ENCODE assay signal across 12 mouse cellular contexts in genomic region chr3:95999308-96000079, GRCm38 (mm10). TPM values are rescaled to one million over a fixed set of nuclear protein-coding genes. Genes with fewer than 3 reads are reported as not detected.
DNase-seq lines count a peak whose midpoint lies in the region; ATAC-seq and TF ChIP-seq lines count a peak whose summit lies in the region.
"Had no signal": no experiment of that assay in that cellular context is flagged by ENCODE, and none has a peak within 500 bp of the region (broad histone marks: within the 10 kb centered on the region; RNA-seq: fewer than 3 reads in every experiment).

No protein-coding gene starts in this region.

- H3K4me2 ChIP-seq in heart, embryonic 16.5 days (ENCODE audit: low read depth, low read length), result no peak overlapping the region
- H3K4me2 ChIP-seq in heart, embryonic 11.5 days, result no peak overlapping the region
- peak overlapping the region; percentile 8; the same call in 1 of the 2 replicates for H3K4me2 ChIP-seq in liver, embryonic 13.5 days
- H3K4me2 ChIP-seq in lung, postnatal 0 days (replicated peaks; ENCODE audit: low read depth, low read length), result no peak overlapping the region
- H3K4me2 ChIP-seq: lung, embryonic 15.5 days had no signal

- H3K9ac ChIP-seq in heart, embryonic 16.5 days (ENCODE audit: low read length), result peak overlapping the region; percentile 51
- no peak overlapping the region; the same call in 1 of the 2 replicates for H3K9ac ChIP-seq in heart, embryonic 11.5 days (ENCODE audit: low read depth, low read length)
- peak overlapping the region; percentile 42 for H3K9ac ChIP-seq in liver, embryonic 13.5 days
- H3K9ac ChIP-seq in lung, postnatal 0 days (replicated peaks; ENCODE audit: low read depth), result no peak overlapping the region
- H3K9ac ChIP-seq: lung, embryonic 15.5 days had no signal

- H3K4me3 ChIP-seq in heart, embryonic 16.5 days (ENCODE audit: low read length), result no peak overlapping the region
- H3K4me3 ChIP-seq in heart, embryonic 11.5 days (ENCODE audit: low read depth, low read length), result no peak overlapping the region
- peak overlapping the region; percentile 63; the same call in 1 of the 2 replicates for H3K4me3 ChIP-seq in G1E (ENCODE audit: low read depth, low read length)
- H3K4me3 ChIP-seq in bone marrow, adult 2 months (replicated peaks; ENCODE audit: control insufficient read depth, low read depth, low read length), result no peak overlapping the region
- no peak overlapping the region for H3K4me3 ChIP-seq in liver, embryonic 13.5 days (replicated peaks)
- H3K4me3 ChIP-seq in lung, postnatal 0 days (ENCODE audit: low read depth, low read length), result no peak overlapping the region
- H3K4me3 ChIP-seq: lung, embryonic 15.5 days had no signal

- no peak for TF ChIP-seq CTCF in G1E (IDR thresholded peaks at IDR 0.05; ENCODE audit: low read depth, low read length)
- no peak for TF ChIP-seq CTCF in bone marrow, adult 2 months (IDR thresholded peaks at IDR 0.05; ENCODE audit: control insufficient read depth, insufficient read depth, low read length)
- no peak for TF ChIP-seq CTCF in lung, postnatal 0 days (IDR thresholded peaks at IDR 0.05)

- H3K36me3 ChIP-seq in heart, embryonic 16.5 days (ENCODE audit: control insufficient read depth, insufficient read depth), result no peaks in the 10 kb centered on the region
- 0 out of 2 replicates have a peak, but pooled peaks cover 3% of the 10 kb centered on the region for H3K36me3 ChIP-seq in heart, embryonic 11.5 days (ENCODE audit: control insufficient read depth, insufficient read depth, low read length)
- H3K36me3 ChIP-seq in G1E (replicated peaks), result peaks cover 17% of the 10 kb centered on the region
- no peaks in the 10 kb centered on the region for H3K36me3 ChIP-seq in liver, embryonic 13.5 days
- H3K36me3 ChIP-seq in lung, postnatal 0 days (ENCODE audit: insufficient read depth, low read length), result no peaks in the 10 kb centered on the region
- H3K36me3 ChIP-seq: lung, embryonic 15.5 days had no signal

- peaks cover 37% of the 10 kb centered on the region for H3K4me1 ChIP-seq in heart, embryonic 16.5 days (ENCODE audit: control insufficient read depth, insufficient read depth, low read length)
- H3K4me1 ChIP-seq in heart, embryonic 11.5 days (ENCODE audit: control insufficient read depth, insufficient read depth, low read length), result peaks cover 29% of the 10 kb centered on the region
- peaks cover 61% of the 10 kb centered on the region for H3K4me1 ChIP-seq in G1E (ENCODE audit: insufficient read depth, low read depth, low read length)
- peaks cover 7% of the 10 kb centered on the region for H3K4me1 ChIP-seq in bone marrow, adult 2 months (ENCODE audit: control insufficient read depth, insufficient read depth, low read length)
- peaks cover 63% of the 10 kb centered on the region for H3K4me1 ChIP-seq in liver, embryonic 13.5 days (replicated peaks)
- H3K4me1 ChIP-seq in lung, postnatal 0 days (ENCODE audit: insufficient read depth, low read depth, low read length), result peaks cover 4% of the 10 kb centered on the region; the same call in 1 of the 2 replicates

- H3K27ac ChIP-seq in heart, embryonic 16.5 days (ENCODE audit: low read length), result peak overlapping the region; percentile 82
- no peak overlapping the region for H3K27ac ChIP-seq in heart, embryonic 11.5 days (ENCODE audit: low read depth, low read length)
- peak overlapping the region; percentile 41; the same call in 1 of the 2 replicates for H3K27ac ChIP-seq in bone marrow, adult 2 months (ENCODE audit: control insufficient read depth, insufficient read depth, low read depth, low read length, poor library complexity)
- peak overlapping the region; percentile 65 for H3K27ac ChIP-seq in liver, embryonic 13.5 days
- H3K27ac ChIP-seq in lung, postnatal 0 days (ENCODE audit: low read length), result no peak overlapping the region
- H3K27ac ChIP-seq: lung, embryonic 15.5 days had no signal

- no peaks in the 10 kb centered on the region for H3K27me3 ChIP-seq in heart, embryonic 16.5 days (ENCODE audit: control insufficient read depth, insufficient read depth, low read length)
- H3K27me3 ChIP-seq in heart, embryonic 11.5 days (ENCODE audit: control insufficient read depth, insufficient read depth, low read length), result no peaks in the 10 kb centered on the region
- peaks cover 16% of the 10 kb centered on the region for H3K27me3 ChIP-seq in G1E (ENCODE audit: insufficient read depth, low read length)
- peaks cover 35% of the 10 kb centered on the region for H3K27me3 ChIP-seq in liver, embryonic 13.5 days
- no peaks in the 10 kb centered on the region for H3K27me3 ChIP-seq in lung, postnatal 0 days (replicated peaks; ENCODE audit: insufficient read depth, low read length)
- H3K27me3 ChIP-seq: lung, embryonic 15.5 days had no signal

- TF ChIP-seq EP300 in lung, postnatal 0 days (IDR thresholded peaks at IDR 0.05), result no peak

- ATAC-seq in heart, embryonic 16.5 days (replicated peaks; ENCODE audit: extremely low read depth, insufficient read depth, low FRiP score), result no peak
- ATAC-seq in heart, embryonic 11.5 days (replicated peaks; ENCODE audit: insufficient number of reproducible peaks, low FRiP score, low TSS enrichment), result no peak
- peak; percentile 87 for ATAC-seq in G1E (ENCODE audit: extremely low read depth, insufficient number of reproducible peaks, low FRiP score, poor library complexity, severe bottlenecking)
- ATAC-seq in liver, embryonic 13.5 days (ENCODE audit: low read depth), result peak; percentile 87
- no peak for ATAC-seq in lung, postnatal 0 days

- H3K9me3 ChIP-seq in heart, embryonic 16.5 days (replicated peaks; ENCODE audit: control insufficient read depth, low read length), result no peaks in the 10 kb centered on the region
- H3K9me3 ChIP-seq in heart, embryonic 11.5 days (replicated peaks; ENCODE audit: control insufficient read depth, low read length), result no peaks in the 10 kb centered on the region
- no peaks in the 10 kb centered on the region for H3K9me3 ChIP-seq in G1E (replicated peaks)
- H3K9me3 ChIP-seq in liver, embryonic 13.5 days (replicated peaks), result no peaks in the 10 kb centered on the region
- H3K9me3 ChIP-seq in lung, postnatal 0 days (ENCODE audit: low read length), result no peaks in the 10 kb centered on the region
- H3K9me3 ChIP-seq: lung, embryonic 15.5 days had no signal

- no peak for TF ChIP-seq POLR2A in bone marrow, adult 2 months (IDR thresholded peaks at IDR 0.05; ENCODE audit: borderline replicate concordance, control insufficient read depth, low read depth, low read length)

- 77% methylated on average over 12 of the region's 12 CpGs for WGBS in heart, embryonic 16.5 days
- WGBS in heart, embryonic 11.5 days (ENCODE audit: insufficient replicate concordance), result 78% methylated on average over 12 of the region's 12 CpGs
- 60% methylated on average over 12 of the region's 12 CpGs for WGBS in bone marrow, adult 2 months
- 46% methylated on average over 12 of the region's 12 CpGs for WGBS in liver, embryonic 13.5 days (ENCODE audit: insufficient replicate concordance)
- 69% methylated on average over 12 of the region's 12 CpGs for WGBS in lung, postnatal 0 days

- no peak for DNase-seq in G1E (ENCODE audit: low spot score)
- DNase-seq in liver, embryonic 13.5 days, result peak; percentile 49
- no peak for DNase-seq in embryo, embryonic 11 days
- no peak for DNase-seq in lung, postnatal 0 days (ENCODE audit: low spot score)
- DNase-seq: adrenal gland, postnatal 14 days; cerebellum, adult 8-10 months; kidney, adult 11 months; spleen, adult 18-20 months had no signal

RNA-seq across cellular contexts. Expression of gene Plekho1, which starts 3.7 kb away (rescaled TPM):
- polyA plus RNA-seq in heart, embryonic 16.5 days (2015; fragmentation: Nextera tagmentation; extraction: Ambion mirVana), result 63.3 and 67.1 TPM in 2 replicates
- 69.5 and 82.2 TPM in 2 replicates for polyA plus RNA-seq in heart, embryonic 11.5 days (2014; fragmentation: Nextera tagmentation; extraction: Ambion mirVana)
- 9.7 and 23.3 TPM in 2 replicates for total RNA-seq in G1E (2014; fragmentation: Nextera tagmentation)
- 4.2 and 5.7 TPM in 2 replicates for total RNA-seq in G1E (2017)
- polyA plus RNA-seq in G1E (2012), result 10.9 and 14.1 TPM in 2 replicates
- 36.1 and 59.2 TPM in 2 replicates for polyA plus RNA-seq in bone marrow, adult 2 months (2011; ENCODE audit: insufficient read depth, insufficient read length, low replicate concordance, missing spikeins)
- polyA plus RNA-seq in liver, embryonic 13.5 days (2015; fragmentation: Nextera tagmentation; extraction: Ambion mirVana), result 6.9 and 7.8 TPM in 2 replicates
- 53.5 and 55.4 TPM in 2 replicates for polyA plus RNA-seq in lung, postnatal 0 days (2015; fragmentation: Nextera tagmentation; extraction: Ambion mirVana)

RNA-seq across cellular contexts. Expression of gene Vps45, which starts 58.8 kb away (rescaled TPM):
- polyA plus RNA-seq in heart, embryonic 16.5 days (2015; fragmentation: Nextera tagmentation; extraction: Ambion mirVana), result 34.6 and 39.4 TPM in 2 replicates
- polyA plus RNA-seq in heart, embryonic 11.5 days (2014; fragmentation: Nextera tagmentation; extraction: Ambion mirVana), result 20.4 and 23.9 TPM in 2 replicates
- total RNA-seq in G1E (2014; fragmentation: Nextera tagmentation) (19.8 and 28.7 TPM in 2 replicates), G1E (2017) (16.1 and 21.4 TPM in 2 replicates)
- polyA plus RNA-seq in G1E (2012), result 6.1 and 6.7 TPM in 2 replicates
- polyA plus RNA-seq in bone marrow, adult 2 months (2011; ENCODE audit: insufficient read depth, insufficient read length, low replicate concordance, missing spikeins), result 11.8 and 20.1 TPM in 2 replicates
- polyA plus RNA-seq in liver, embryonic 13.5 days (2015; fragmentation: Nextera tagmentation; extraction: Ambion mirVana), result 17.3 and 17.7 TPM in 2 replicates
- 32.3 and 32.8 TPM in 2 replicates for polyA plus RNA-seq in lung, postnatal 0 days (2015; fragmentation: Nextera tagmentation; extraction: Ambion mirVana)

Comparison
In these comparisons a context has a peak if more than half of its experiments do, and no peak if none do; other contexts are left out.
1. H3K27ac ChIP-seq: peak in heart, embryonic 16.5 days (single experiment), bone marrow, adult 2 months (single experiment) and liver, embryonic 13.5 days (single experiment); none in heart, embryonic 11.5 days (single experiment) and lung, postnatal 0 days (single experiment).
2. H3K9ac ChIP-seq: peak in heart, embryonic 16.5 days (single experiment) and liver, embryonic 13.5 days (single experiment); none in heart, embryonic 11.5 days (single experiment) and lung, postnatal 0 days (single experiment).
3. ATAC-seq: peak in G1E (single experiment) and liver, embryonic 13.5 days (single experiment); none in heart, embryonic 16.5 days (single experiment), heart, embryonic 11.5 days (single experiment) and lung, postnatal 0 days (single experiment).